Mouse (Mus musculus): Measurements from ENCODE around the gene Gmip. TPM values are rescaled to one million over a fixed set of nuclear protein-coding genes. Genes with fewer than 3 reads are reported as not detected.
A peak's percentile ranks its signal among the peaks of the same experiment; 100 is the strongest.

The Gmip gene
- total RNA-seq (2021), result 1 to 10 TPM; 4.5 to 4.6 TPM
- long read RNA-seq, experiment 1, partial matches to known transcripts, result 1 of 4 reads
- long read RNA-seq, experiment 1, other reads (novel, unspliced or antisense), result 2 of 4 reads
- long read RNA-seq, experiment 2, partial matches to known transcripts, result 0 of 2 reads
- long read RNA-seq, experiment 2, other reads (novel, unspliced or antisense), result 1 of 2 reads

DNA sequence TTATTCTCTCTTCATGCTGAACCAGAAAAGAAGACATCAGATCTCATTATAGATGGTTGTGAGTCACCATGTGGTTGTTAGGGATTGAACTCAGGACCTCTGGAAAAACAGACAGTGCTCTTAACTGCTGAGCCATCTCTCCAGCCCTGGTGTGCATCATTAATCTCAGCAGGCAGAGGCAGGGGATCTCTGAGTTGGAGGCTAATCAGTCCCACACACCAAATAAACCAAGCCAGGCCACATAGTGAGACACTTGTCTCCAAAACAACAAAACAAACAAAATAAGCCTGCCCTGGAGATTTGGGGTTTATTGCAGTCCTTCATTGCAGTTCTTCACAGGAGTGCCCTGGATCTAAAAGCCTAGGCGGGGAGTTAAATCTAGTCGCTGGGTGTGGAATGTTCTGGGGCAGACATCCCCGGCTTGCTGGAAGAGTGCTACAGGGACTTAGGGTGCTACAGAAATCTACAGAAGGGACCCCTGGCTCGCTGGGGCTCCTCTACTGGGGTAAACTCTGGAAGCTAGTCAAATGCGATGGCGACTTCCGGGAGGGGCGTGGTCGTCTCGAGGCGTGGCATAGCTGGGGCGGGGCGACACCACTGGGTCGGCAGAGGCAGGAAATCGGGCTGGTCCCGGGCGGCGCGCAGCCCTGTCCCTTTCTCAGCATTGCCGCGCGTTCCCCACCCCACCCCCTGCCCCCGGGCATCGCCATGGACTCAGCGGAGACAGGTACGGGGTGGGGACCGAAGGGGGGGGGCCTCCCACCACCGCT is at the start of gene Gmip:
TSS of gene Gmip (plus strand) at position 586 of the 770 bp plus-strand sequence.
- intact Hi-C loops (cut with DNase I), result no loop called here
- DNase-seq, result peak; percentile 76 to 81

DNA sequence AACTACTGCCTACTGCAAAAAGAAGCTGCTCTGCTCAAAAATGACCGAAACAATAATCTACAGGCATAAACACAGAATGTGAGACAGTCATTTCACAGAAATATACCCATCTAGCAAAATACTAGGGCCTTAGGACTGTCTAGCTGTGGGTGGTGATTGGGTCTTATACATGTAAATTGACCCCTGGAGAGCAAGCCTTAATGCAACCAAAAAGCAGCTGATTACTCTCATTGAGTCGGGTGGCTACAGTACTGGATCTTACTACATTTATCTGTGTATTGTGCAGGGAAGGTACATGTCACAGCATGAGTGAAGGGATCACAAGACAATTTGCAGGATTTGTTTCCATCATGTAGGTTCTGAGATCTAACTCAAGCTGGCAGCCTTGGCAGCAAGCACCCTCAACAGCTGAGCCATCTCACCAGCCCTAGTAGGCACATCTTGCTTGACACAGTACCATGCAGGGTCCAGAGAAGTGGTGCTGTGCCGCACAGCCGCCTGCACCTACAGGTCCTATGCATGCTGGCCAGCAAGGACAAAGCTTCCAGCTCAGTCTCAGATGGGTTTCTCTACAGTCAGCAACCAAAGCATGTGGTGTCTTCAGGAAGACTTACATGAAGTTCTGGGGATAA is 46.5 kb upstream of the Gmip start:
- DNase-seq, result no peak
- intact Hi-C loops (cut with DNase I), result no loop called here

DNA sequence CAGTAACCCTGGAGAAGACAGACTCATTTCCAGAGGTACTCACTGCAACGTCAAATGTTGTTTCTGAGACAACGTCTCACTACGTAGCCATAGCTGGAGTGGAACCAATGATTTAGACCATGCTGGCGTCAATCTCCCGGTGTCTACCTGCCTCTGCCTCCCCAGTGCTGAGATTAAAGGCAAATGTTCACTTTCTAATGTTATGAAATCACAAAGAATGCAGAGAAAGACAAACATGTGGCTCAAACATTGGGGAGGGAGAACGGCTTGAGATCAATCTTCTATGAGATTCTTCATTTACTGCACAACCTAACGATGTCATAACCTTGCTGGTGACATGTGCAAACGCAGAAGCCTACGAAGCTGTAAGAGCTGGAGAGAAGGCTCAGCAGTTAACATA is 37.3 kb upstream of the Gmip start:
- DNase-seq, result no peak
- intact Hi-C loops (cut with DNase I), result no loop called here

DNA sequence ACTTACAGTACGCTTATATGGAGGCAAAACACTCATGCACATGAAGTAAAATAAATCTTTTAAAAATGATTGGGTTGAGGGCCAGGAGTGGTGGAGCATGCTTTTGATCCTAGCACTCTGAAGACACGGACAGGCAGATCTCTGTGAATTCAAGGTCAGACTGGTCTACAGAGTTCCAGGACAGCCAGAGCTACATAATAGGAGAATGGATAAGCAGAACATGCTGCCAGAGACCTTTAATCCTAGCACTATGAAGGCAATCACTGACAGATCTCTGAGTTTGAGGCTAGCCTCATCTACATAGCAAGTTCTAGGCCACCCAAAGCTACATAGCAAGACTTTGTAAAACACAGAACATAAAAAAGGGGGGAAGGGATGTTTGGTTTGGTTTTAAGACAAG is 36.4 kb upstream of the Gmip start:
- intact Hi-C loops (cut with DNase I), result no loop called here
- no peak for DNase-seq

DNA sequence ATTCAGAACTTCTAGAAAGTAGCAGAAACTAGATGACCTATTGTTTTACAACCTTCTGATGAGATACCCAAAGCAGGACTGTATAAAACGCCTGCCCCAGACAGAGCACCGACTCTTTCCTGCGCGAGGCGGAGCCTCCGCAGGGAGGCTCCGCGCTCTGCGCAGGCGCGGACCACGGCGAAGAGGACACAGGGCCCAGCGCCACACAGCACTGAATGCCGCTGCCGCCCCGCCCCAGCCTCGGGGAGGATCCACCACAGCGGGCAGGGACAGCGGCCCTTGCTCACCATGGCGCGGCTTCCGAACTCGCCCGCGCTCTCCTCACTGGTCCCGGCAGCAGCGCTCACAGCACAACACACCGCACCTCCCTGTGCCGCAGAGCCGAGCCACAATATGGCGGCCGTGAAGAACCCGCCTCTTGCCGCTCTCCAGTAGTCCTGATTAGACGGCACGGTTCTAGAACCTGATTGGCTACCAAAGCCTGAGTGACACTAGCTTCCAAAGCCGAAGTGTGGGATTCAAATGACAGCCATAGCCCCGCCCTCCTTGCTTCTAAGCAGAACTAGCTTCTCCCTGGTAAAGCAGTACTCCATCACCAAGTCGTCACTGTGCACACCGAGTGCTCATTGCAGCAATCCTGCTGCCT is 33.9 kb upstream of the Gmip start, which contains the start of gene Gm20422:
TSS of gene Gm20422 (minus strand) at position 384 of the 646 bp plus-strand sequence.
- peak; percentile 86 to 90 for DNase-seq
- intact Hi-C loops (cut with DNase I), result no loop called here

DNA sequence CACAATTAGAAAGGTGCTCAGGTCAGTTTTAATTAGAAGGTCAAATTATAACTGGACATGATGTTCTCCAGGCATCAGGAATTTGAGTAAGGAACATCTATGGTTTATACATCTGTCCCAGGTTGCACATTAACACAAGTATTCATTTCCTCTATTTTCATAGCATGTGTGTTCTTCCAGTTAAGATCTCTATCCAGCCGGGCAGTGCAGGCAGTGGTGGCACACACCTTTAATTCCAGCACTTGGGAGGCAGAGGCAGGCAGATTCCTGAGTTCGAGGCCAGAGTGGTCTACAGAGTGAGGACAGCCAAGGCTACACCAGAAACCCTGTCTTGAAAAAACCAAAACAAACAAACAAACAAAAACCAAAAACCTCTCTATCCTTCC is 33.3 kb upstream of the Gmip start:
- intact Hi-C loops (cut with DNase I), result no loop called here
- no peak for DNase-seq

DNA sequence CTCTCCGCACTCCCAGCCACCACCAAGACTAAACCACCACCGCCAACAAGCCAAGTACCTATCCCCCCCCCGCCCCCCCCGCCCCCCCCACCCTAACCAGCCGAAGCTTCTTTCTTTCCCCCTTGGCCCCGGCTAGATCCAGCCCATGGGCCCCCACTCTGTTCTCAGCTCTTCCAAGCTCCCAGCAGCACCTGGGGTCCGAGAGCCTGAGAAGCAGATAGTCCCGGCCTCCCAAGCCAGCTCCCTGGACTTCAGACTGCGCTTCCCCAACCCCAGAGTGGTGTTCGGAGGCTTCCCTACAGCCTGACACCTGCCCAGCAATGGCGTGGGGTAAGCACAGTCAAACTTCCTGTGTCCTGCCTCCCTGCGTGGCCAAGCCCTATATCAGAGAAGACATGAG is 31.4 kb upstream of the Gmip start:
- no peak for DNase-seq
- intact Hi-C loops (cut with DNase I), result no loop called here

DNA sequence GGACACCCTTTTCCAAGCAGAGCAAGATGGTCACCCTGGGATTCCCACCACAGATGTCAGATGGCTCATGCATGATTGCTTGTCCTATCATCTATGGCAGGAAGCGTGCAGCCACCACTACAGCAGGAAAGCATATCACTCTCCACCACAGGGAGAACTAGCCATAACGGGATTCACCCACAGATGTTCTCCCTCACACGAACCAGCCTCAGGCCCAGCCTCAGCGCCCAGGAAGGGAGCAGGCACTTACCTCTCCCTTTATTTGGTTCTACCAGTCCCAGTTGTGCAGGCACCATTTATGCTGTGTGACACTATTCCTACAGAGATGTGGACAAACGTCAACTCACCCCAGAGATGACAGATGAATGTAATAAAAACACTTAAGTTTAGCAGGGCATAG is 19.4 kb upstream of the Gmip start:
- no peak for DNase-seq
- intact Hi-C loops (cut with DNase I), result no loop called here

DNA sequence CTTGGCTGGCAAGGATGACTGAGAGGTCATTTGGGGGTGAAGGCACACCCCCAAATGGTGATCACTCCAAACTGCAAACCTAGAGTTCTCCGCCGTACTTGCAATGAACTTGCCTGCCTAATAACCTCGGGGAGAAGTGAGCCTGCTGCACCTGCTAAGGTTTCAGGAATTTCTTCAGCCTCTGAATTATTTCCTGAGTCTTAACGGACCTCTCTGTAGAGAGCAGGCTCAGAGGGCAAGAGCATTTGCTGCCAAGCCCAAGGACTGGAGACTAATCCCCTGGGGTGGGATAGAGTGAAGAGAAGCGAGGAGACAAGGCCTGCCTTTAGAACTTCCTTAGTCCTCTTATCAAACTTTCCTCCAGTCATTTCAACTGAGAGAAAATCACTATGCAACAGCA is 18.7 kb upstream of the Gmip start:
- intact Hi-C loops (cut with DNase I), result loop anchor here (5.0 kb wide), 1 partner anchor 72 kb away; no protein-coding TSS in a partner anchor

DNA sequence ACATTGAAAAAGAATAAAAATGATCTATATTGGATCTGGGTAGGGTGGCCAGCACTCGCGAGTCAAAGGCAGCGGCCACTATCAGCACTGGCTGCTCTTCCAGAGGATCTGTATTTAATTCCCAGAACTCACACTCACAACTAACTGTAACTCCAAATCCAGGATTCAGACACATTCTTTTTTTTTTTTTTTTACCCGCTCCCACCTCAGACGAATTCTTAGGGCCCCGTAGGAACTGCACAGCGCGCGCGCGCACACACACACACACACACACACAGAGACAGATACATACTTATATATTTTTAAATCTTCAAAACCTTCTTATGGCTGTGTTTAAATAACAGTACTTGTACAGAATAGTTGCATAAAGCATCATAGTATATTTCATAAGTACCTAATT is 18.1 kb upstream of the Gmip start:
- no peak for DNase-seq
- intact Hi-C loops (cut with DNase I), result loop anchor here (5.0 kb wide), 1 partner anchor 73 kb away; no protein-coding TSS in a partner anchor

More for the DNA sequence above, 18.7 kb upstream of the Gmip start:
- no peak for DNase-seq

DNA sequence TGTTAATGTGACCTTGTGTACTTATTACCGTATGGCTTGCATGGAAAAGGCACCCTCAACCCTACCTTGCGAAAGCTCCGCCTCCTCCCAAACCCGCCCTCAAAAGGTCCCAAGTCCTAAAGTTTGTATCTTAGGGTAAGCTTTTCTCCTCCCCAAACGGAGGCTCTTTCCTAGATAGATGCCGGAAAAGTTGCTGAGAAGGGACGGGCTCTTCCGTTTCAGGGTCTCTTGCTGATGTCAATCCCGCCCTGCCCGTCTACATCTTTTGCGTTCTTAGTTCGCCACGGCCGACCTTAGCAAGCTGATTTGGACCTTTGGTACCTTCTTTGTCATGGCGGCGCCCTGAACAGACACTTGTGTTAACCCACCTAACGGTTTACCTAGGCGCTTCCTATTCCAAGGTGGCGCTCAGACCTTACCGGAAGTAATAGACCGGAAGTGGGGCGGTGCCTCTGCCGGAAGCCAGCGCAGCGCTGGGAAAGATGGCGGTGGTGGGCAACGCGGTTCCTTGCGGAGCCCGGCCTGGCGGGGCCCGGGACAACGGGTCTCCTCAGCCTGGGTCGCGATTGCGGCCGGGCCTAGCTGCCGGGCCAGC is 17.6 kb upstream of the Gmip start, which contains the start of the genes Atp13a1 and Zfp866:
TSS of gene Atp13a1 (plus strand) at position 391 of the 595 bp plus-strand sequence.
TSS of gene Zfp866 (minus strand) at position 406 of the 595 bp plus-strand sequence.
- intact Hi-C loops (cut with DNase I), result loop anchor here (5.0 kb wide), 1 partner anchor 74 kb away; no protein-coding TSS in a partner anchor

DNA sequence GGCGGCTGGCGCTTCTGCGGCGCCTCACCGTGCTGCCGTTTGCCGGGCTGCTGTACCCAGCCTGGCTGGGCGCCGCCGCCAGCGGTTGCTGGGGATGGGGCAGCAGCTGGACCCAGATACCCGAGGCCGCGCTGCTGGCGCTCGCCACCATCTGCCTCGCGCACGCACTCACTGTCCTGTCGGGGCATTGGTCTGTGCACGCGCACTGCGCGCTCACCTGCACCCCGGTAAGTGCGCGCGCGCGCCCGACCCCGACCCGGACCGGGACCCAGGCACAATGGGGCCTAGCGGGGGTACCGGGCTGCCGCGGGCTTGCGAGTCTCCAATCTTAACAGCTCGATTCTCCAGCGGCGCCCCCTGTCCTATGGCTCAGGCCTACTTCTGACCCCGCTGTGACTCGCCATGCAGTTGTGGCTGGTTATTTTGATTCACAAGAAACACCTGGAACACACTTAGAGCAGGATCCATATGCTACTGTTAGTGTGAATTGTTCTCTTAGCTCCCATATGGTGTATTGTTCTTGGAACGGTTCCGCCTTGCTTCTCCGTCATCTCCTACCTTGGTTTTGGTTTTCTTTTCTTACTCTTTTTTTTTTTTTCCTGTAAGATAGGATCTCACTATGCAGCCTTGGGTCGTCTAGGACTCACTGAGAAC is 16.9 kb upstream of the Gmip start:
- intact Hi-C loops (cut with DNase I), result loop anchor here (5.0 kb wide), 1 partner anchor 74 kb away; no protein-coding TSS in a partner anchor
- DNase-seq, result no peak

More for the DNA sequence above, 17.6 kb upstream of the Gmip start, which contains the start of the genes Atp13a1 and Zfp866:
- peak; percentile 86 to 92 for DNase-seq

DNA sequence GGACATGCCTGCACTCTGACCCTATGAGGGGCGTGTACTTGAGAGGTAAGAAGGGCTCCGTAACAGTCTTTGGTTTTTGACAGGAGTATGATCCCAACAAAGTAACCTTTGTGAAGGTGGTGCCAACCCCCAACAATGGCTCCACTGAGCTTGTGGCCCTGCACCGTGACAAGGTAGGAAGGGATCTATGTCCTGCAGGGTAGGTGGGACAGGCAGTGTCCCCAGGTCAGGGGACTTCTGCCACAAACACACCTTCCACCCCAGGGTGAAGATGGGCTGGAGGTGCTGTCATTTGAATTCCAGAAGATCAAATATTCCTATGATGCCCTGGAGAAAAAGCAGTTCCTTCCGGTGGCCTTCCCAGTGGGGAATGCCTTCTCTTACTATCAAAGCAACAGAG is 14.8 kb upstream of the Gmip start:
- intact Hi-C loops (cut with DNase I), result loop anchor here (5.0 kb wide), 1 partner anchor 76 kb away; no protein-coding TSS in a partner anchor
- DNase-seq, result no peak

DNA sequence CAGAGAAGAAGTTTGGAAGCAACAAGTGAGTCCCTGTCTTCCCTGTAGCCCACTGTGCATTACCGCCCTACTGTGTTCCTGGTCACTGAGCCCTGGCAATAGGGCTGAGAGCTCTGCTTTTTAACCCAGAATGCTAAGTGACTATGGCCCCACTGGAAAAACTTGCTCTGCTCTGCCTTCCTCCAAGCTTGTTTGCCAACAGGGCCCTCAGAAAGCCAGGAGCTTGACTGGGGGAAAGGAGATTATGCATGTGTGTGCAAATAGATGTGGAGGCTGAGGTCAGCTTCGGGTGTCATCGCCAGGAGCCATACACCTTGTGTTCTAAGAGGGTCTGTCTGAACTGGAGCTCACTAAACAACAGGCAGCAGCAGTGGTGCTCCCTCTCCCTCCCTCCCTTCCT is 14.4 kb upstream of the Gmip start:
- DNase-seq, result no peak
- intact Hi-C loops (cut with DNase I), result loop anchor here (5.0 kb wide), 1 partner anchor 77 kb away; no protein-coding TSS in a partner anchor

DNA sequence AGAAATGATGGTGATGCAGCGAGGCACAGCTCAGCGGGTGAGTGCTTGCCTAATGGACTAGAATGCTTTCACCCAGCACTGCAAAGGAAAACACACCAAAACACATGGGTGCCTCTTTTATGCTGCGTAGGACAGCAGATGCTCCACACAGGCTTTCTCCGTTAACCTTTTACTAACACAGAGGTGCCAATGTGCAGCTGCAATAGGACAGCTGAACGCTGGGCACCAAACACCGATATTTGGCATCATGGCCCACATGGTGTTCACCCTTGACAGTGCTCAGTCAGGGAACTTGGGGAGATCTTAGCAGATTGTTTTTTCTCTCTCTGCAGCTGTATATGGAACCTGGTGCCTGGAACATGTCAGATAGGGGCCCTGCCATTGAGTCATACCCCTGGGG is 13.6 kb upstream of the Gmip start:
- intact Hi-C loops (cut with DNase I), result loop anchor here (5.0 kb wide), 1 partner anchor 78 kb away; no protein-coding TSS in a partner anchor
- DNase-seq, result no peak

DNA sequence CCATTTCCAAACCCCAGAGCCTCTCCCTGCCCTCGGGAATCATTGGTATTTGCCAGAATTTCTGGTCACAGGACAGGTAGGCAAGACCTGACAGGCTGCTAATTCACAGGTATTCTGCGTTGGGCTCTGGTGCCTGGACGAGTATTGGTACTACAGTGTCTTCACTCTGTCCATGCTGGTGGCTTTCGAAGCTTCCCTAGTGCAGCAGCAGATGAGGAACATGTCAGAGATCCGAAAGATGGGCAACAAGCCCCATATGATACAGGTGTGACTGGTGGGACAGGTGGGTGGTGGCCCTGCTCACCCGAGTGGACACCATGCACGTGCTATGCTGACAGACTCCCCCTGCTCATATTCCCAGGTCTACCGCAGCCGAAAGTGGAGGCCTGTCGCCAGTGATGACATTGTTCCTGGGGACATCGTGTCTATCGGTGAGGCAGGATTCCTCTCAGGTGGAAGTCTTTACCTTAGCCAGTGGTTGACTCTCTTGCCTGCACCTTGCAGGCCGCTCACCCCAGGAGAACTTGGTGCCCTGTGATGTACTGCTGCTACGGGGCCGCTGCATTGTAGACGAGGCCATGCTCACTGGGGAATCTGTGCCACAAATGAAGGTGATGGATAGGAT is 11.6 kb upstream of the Gmip start:
- intact Hi-C loops (cut with DNase I), result no loop called here
- no peak for DNase-seq

DNA sequence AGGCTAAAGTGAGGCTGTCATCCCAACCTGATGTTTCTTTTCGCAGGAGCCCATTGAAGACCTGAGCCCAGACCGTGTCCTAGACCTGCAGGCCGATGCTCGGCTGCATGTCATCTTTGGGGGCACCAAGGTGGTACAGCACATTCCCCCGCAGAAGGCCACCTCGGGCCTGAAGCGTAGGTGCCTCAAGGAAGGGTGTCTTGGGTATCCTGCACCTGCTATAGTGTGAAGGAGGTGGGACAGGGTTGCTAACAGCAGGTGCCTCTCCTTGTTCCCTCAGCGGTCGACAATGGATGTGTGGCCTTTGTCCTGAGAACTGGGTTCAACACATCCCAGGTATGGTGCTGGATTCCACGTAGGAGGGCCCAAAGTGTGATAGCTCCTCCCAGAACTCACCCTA is 10.8 kb upstream of the Gmip start:
- intact Hi-C loops (cut with DNase I), result no loop called here
- no peak for DNase-seq

DNA sequence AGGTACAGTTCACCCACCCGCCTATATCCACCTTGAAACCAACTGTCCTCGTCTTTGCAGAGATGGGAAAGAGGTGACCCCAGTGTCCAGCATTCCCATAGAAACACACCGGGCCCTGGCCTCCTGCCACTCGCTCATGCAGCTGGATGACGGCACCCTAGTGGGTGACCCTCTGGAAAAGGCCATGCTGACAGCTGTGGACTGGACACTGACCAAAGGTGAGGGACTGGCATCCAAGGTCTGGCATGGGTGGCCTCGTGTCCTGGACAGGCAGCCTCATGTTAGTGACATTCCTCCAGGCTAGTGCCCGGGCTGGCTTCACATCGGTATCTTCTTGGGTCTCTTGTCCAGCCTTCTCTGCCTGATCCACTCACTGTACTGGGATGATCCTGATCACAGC is 9.2 kb upstream of the Gmip start:
- intact Hi-C loops (cut with DNase I), result no loop called here
- peak in 1 of 2 experiments; percentile 1 for DNase-seq

DNA sequence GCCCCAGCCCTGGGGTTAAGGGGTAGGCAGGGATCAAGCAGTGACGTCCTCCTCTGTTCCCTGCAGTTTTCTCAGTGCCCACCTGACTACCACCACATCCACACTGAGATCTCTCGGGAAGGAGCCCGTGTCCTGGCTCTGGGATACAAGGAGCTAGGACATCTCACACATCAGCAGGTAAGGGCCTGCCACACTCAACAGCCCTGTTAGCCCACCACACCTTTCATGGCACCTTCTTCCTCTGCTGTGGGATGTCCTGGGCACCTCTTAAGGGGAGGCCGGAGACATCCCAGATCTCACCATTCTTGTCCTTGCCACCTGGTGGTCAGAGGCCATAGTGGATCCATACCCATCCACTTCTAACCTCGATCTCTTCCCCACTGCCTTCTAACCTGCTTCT is 8.5 kb upstream of the Gmip start:
- intact Hi-C loops (cut with DNase I), result no loop called here
- DNase-seq, result peak in 1 of 2 experiments; percentile 0
